Mouse (Mus musculus): ENCODE results near the gene Rnase13. TPM values are rescaled to one million over a fixed set of nuclear protein-coding genes. Genes with fewer than 3 reads are reported as not detected.
A peak's percentile ranks its signal among the peaks of the same experiment; 100 is the strongest.

Gene Rnase13
- total RNA-seq, 2 experiments from 2014 or later = not detected

GRCm38 (mm10) chr14:51877517-51877916, 45.1 kb downstream of the Rnase13 start:
- DNase-seq = no peak

DNA sequence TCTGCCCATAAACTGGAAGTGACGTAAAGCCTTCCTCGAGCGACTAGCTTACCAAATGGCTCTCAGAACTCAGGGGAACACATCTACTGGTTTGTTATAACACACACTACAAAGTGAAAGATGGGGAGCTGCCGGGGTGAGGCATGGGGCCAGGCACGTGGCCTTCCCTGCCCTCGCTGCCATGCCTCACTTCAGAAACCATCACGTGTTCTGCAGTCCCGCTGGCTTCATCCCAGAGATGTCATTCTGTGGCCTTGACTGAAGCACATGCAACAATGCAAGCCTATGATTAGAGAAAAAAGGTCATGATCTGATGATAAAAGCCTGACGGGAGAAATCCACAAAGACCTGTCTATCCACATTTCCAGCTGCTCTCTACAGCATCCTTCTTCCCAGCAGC, 50.8 kb downstream of the Rnase13 start:
- DNase-seq = peak; percentile 84 to 88

Other genes starting within 250 kb of the Rnase13 start
- gene Gm17079, start 227.3 kb downstream of the Rnase13 start, total RNA-seq (2021) = not detected
- not detected for gene Gm5800, start 205.6 kb downstream of the Rnase13 start, total RNA-seq (2021)
- under 1 TPM in 1 of 2 experiments, not detected in 1; 0.46 TPM for gene Ang4, start 149.2 kb downstream of the Rnase13 start, total RNA-seq (2021)
- not detected for gene AY358078, start 122.7 kb downstream of the Rnase13 start, total RNA-seq (2021)
- not detected for gene Ear6, start 69.1 kb downstream of the Rnase13 start, total RNA-seq (2021)
- 10 to 100 TPM; 22.1 to 39.7 TPM for gene Mettl17, start 37.9 kb downstream of the Rnase13 start, total RNA-seq (2021)
- gene Slc39a2, start 29.9 kb downstream of the Rnase13 start, total RNA-seq (2021) = under 1 TPM; 0.33 to 0.99 TPM
- 100 to 1,000 TPM; 233 to 255 TPM for gene Ndrg2, start 8.6 kb downstream of the Rnase13 start, total RNA-seq (2021)
- gene Tppp2, start 4.3 kb downstream of the Rnase13 start, total RNA-seq (2021) = not detected
- 10 to 100 TPM; 46.6 to 51.6 TPM for gene Arhgef40, start 61.9 kb upstream of the Rnase13 start, total RNA-seq (2021)
- gene Tmem253, start 92.9 kb upstream of the Rnase13 start, total RNA-seq (2021) = 1 to 10 TPM; 1.7 to 2.5 TPM
- 10 to 100 TPM; 51.9 to 62.1 TPM for gene Zfp219, start 98.0 kb upstream of the Rnase13 start, total RNA-seq (2021)
- not detected for gene Olfr221, start 119.7 kb upstream of the Rnase13 start, total RNA-seq (2021)
- gene Hnrnpc, start 181.3 kb upstream of the Rnase13 start, total RNA-seq (2021) = 100 to 1,000 TPM; 209 to 332 TPM
- under 1 TPM; 0.33 to 0.93 TPM for gene Rpgrip1, start 187.9 kb upstream of the Rnase13 start, total RNA-seq (2021)